Mouse (Mus musculus): ENCODE results near the gene Col5a3. TPM values are rescaled to one million over a fixed set of nuclear protein-coding genes. Genes with fewer than 3 reads are reported as not detected.

The Col5a3 gene
- polyA plus RNA-seq, 1 experiment from 2014 or later, result not detected

DNA sequence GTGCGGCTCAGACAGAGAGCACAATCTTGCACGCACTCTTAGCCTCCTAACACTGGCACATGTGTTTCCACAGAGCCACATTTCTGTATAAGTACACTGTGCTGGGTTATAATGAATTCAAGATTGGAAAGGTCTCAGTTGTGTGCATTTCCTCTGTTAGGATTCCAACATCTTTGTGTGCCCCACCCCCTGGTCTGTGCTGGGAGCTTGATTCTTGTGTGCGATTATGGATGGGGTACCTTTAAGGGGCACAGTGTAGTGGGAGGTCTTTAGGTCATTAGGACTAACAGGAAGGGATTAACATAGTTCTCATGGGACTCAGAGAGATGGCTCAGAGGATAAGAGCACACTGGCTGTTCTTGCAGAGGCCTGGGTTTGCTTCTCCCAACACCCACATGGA is 24.5 kb downstream of the Col5a3 start:
- Histone ChIP-seq H3K27me3 (ENCODE audit: control insufficient read depth, insufficient read depth, low read length) (no peaks in the 10 kb centered on the region; the same call in 1 of the 2 replicates), H3K4me2 (no peak overlapping the region), H3K27ac (ENCODE audit: low read depth, low read length) (no peak overlapping the region), H3K9me3 (replicated peaks; ENCODE audit: control insufficient read depth, low read length) (no peaks in the 10 kb centered on the region), H3K4me1 (ENCODE audit: control insufficient read depth, insufficient read depth, low read length) (no peaks in the 10 kb centered on the region), H3K9ac (ENCODE audit: low read depth, low read length) (no peak overlapping the region), H3K36me3 (ENCODE audit: control insufficient read depth, insufficient read depth, low read length) (no peaks in the 10 kb centered on the region), H3K4me3 (ENCODE audit: low read depth, low read length) (no peak overlapping the region)
- ATAC-seq (replicated peaks; ENCODE audit: insufficient number of reproducible peaks, low FRiP score, low TSS enrichment), result no peak
- WGBS (ENCODE audit: insufficient replicate concordance), result 79% methylated on average over 3 of the region's 3 CpGs

DNA sequence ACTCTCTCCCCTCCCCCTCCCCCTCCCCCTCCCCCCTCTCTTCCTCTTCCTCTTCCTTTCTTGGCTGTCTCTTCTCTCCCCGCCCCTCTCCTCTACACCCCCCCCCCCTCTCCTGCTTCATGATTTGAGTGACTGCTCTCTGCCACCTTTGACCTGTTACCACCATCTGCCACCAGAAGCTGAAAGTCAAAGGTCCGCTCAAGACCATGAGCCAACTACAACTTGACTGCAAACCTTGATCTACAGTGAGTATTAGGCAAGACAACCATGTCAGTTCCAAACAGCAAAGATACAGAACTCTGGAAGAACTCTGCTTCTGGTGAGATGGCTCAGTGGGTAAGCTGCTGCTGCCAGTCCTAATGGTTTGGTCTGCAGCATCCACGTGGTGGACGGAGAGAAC is 25.2 kb downstream of the Col5a3 start:
- Histone ChIP-seq H3K4me1 (ENCODE audit: control insufficient read depth, insufficient read depth, low read length) (no peaks in the 10 kb centered on the region), H3K4me3 (ENCODE audit: low read depth, low read length) (no peak overlapping the region), H3K9me3 (replicated peaks; ENCODE audit: control insufficient read depth, low read length) (no peaks in the 10 kb centered on the region), H3K9ac (ENCODE audit: low read depth, low read length) (no peak overlapping the region), H3K27ac (ENCODE audit: low read depth, low read length) (no peak overlapping the region), H3K27me3 (ENCODE audit: control insufficient read depth, insufficient read depth, low read length) (no peaks in the 10 kb centered on the region; the same call in 1 of the 2 replicates), H3K4me2 (no peak overlapping the region), H3K36me3 (ENCODE audit: control insufficient read depth, insufficient read depth, low read length) (no peaks in the 10 kb centered on the region)
- ATAC-seq (replicated peaks; ENCODE audit: insufficient number of reproducible peaks, low FRiP score, low TSS enrichment), result no peak
- 70% methylated on average over 3 of the region's 4 CpGs for WGBS (ENCODE audit: insufficient replicate concordance)

GRCm38 (mm10) chr9:20787992-20788391 is 26.9 kb downstream of the Col5a3 start:
- no peak overlapping the region for H3K4me3 ChIP-seq (ENCODE audit: low read depth, low read length)
- H3K4me2 ChIP-seq, result no peak overlapping the region
- H3K9ac ChIP-seq (ENCODE audit: low read depth, low read length), result no peak overlapping the region
- no peaks in the 10 kb centered on the region for H3K4me1 ChIP-seq (ENCODE audit: control insufficient read depth, insufficient read depth, low read length)
- no peak for ATAC-seq (replicated peaks; ENCODE audit: insufficient number of reproducible peaks, low FRiP score, low TSS enrichment)
- no peaks in the 10 kb centered on the region for H3K27me3 ChIP-seq (ENCODE audit: control insufficient read depth, insufficient read depth, low read length)
- no peaks in the 10 kb centered on the region for H3K36me3 ChIP-seq (ENCODE audit: control insufficient read depth, insufficient read depth, low read length)
- H3K9me3 ChIP-seq (replicated peaks; ENCODE audit: control insufficient read depth, low read length), result no peaks in the 10 kb centered on the region
- H3K27ac ChIP-seq (ENCODE audit: low read depth, low read length), result no peak overlapping the region
- 70% methylated on average over 8 of the region's 8 CpGs for WGBS (ENCODE audit: insufficient replicate concordance)

GRCm38 (mm10) chr9:20785055-20785454 is 29.8 kb downstream of the Col5a3 start:
- whole genome bisulfite sequencing (ENCODE audit: insufficient replicate concordance), result 53% methylated on average over 6 of the region's 6 CpGs
- Histone ChIP-seq H3K27ac (ENCODE audit: low read depth, low read length) (no peak overlapping the region), H3K9ac (ENCODE audit: low read depth, low read length) (no peak overlapping the region), H3K9me3 (replicated peaks; ENCODE audit: control insufficient read depth, low read length) (no peaks in the 10 kb centered on the region; the same call in 1 of the 2 replicates), H3K4me1 (ENCODE audit: control insufficient read depth, insufficient read depth, low read length) (no peaks in the 10 kb centered on the region), H3K36me3 (ENCODE audit: control insufficient read depth, insufficient read depth, low read length) (no peaks in the 10 kb centered on the region), H3K27me3 (ENCODE audit: control insufficient read depth, insufficient read depth, low read length) (no peaks in the 10 kb centered on the region), H3K4me3 (ENCODE audit: low read depth, low read length) (no peak overlapping the region), H3K4me2 (no peak overlapping the region)
- ATAC-seq (replicated peaks; ENCODE audit: insufficient number of reproducible peaks, low FRiP score, low TSS enrichment), result no peak

DNA sequence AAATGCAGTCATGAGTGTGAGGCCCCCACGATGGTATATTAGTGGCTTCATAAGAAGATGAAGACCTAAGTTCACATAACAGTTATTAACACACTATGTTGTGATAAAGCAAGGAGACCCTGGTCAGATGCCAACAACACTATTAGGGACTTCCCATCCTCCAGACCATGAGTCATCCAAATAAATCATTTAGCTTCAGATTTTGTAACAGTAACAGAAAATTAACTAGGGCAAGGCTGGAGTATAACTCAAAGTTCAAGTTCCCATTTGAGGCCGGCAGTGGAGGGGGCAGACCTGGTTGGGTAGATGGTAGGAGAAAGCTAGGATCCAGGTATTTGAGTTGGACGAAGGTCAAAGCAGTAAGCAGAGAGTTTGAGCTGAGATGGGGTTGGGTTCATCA is 33.6 kb downstream of the Col5a3 start:
- no peaks in the 10 kb centered on the region for H3K4me1 ChIP-seq (ENCODE audit: control insufficient read depth, insufficient read depth, low read length)
- no peak overlapping the region for H3K27ac ChIP-seq (ENCODE audit: low read depth, low read length)
- H3K4me2 ChIP-seq, result no peak overlapping the region
- no peaks in the 10 kb centered on the region for H3K36me3 ChIP-seq (ENCODE audit: control insufficient read depth, insufficient read depth, low read length)
- no peak for ATAC-seq (replicated peaks; ENCODE audit: insufficient number of reproducible peaks, low FRiP score, low TSS enrichment)
- no peak overlapping the region for H3K9ac ChIP-seq (ENCODE audit: low read depth, low read length)
- H3K27me3 ChIP-seq (ENCODE audit: control insufficient read depth, insufficient read depth, low read length), result no peaks in the 10 kb centered on the region
- WGBS (ENCODE audit: insufficient replicate concordance), result 78% methylated on average over 3 of the region's 3 CpGs
- H3K9me3 ChIP-seq (replicated peaks; ENCODE audit: control insufficient read depth, low read length), result no peaks in the 10 kb centered on the region; the same call in 1 of the 2 replicates
- H3K4me3 ChIP-seq (ENCODE audit: low read depth, low read length), result no peak overlapping the region

DNA sequence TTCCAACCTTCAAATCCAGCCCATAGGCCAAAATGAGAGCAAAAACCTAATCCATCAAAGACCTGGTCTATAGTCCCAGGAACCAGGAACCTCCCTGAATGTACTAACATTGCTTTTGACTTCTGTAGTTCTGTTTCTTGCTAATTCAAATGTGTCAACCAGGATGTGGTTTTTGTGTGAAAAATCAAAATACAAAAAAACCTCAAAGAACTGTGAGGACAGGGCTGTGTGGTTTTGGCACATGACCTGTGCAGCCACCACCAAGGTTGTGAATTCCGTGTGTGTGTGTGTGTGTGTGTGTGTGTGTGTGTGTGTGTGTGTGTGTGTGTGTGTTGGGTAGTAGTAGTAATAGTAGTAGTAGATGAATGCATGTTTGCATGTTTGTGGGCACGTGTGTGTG is 49.6 kb downstream of the Col5a3 start:
- Histone ChIP-seq H3K4me1 (ENCODE audit: control insufficient read depth, insufficient read depth, low read length) (no peaks in the 10 kb centered on the region), H3K36me3 (ENCODE audit: control insufficient read depth, insufficient read depth, low read length) (no peaks in the 10 kb centered on the region), H3K27me3 (ENCODE audit: control insufficient read depth, insufficient read depth, low read length) (no peaks in the 10 kb centered on the region; the same call in 1 of the 2 replicates), H3K9me3 (replicated peaks; ENCODE audit: control insufficient read depth, low read length) (no peaks in the 10 kb centered on the region), H3K9ac (ENCODE audit: low read depth, low read length) (no peak overlapping the region), H3K27ac (ENCODE audit: low read depth, low read length) (no peak overlapping the region), H3K4me2 (no peak overlapping the region), H3K4me3 (ENCODE audit: low read depth, low read length) (no peak overlapping the region)
- 70% methylated on average over 2 of the region's 2 CpGs for WGBS (ENCODE audit: insufficient replicate concordance)
- ATAC-seq (replicated peaks; ENCODE audit: insufficient number of reproducible peaks, low FRiP score, low TSS enrichment), result no peak

GRCm38 (mm10) chr9:20763099-20763498 is 51.8 kb downstream of the Col5a3 start:
- Histone ChIP-seq H3K4me2 (no peak overlapping the region), H3K27me3 (ENCODE audit: control insufficient read depth, insufficient read depth, low read length) (no peaks in the 10 kb centered on the region; the same call in 1 of the 2 replicates), H3K36me3 (ENCODE audit: control insufficient read depth, insufficient read depth, low read length) (no peaks in the 10 kb centered on the region), H3K27ac (ENCODE audit: low read depth, low read length) (no peak overlapping the region), H3K4me1 (ENCODE audit: control insufficient read depth, insufficient read depth, low read length) (no peaks in the 10 kb centered on the region), H3K9ac (ENCODE audit: low read depth, low read length) (no peak overlapping the region), H3K9me3 (replicated peaks; ENCODE audit: control insufficient read depth, low read length) (no peaks in the 10 kb centered on the region), H3K4me3 (ENCODE audit: low read depth, low read length) (no peak overlapping the region)
- no peak for ATAC-seq (replicated peaks; ENCODE audit: insufficient number of reproducible peaks, low FRiP score, low TSS enrichment)
- WGBS (ENCODE audit: insufficient replicate concordance), result 79% methylated on average over 1 of the region's 1 CpGs

DNA sequence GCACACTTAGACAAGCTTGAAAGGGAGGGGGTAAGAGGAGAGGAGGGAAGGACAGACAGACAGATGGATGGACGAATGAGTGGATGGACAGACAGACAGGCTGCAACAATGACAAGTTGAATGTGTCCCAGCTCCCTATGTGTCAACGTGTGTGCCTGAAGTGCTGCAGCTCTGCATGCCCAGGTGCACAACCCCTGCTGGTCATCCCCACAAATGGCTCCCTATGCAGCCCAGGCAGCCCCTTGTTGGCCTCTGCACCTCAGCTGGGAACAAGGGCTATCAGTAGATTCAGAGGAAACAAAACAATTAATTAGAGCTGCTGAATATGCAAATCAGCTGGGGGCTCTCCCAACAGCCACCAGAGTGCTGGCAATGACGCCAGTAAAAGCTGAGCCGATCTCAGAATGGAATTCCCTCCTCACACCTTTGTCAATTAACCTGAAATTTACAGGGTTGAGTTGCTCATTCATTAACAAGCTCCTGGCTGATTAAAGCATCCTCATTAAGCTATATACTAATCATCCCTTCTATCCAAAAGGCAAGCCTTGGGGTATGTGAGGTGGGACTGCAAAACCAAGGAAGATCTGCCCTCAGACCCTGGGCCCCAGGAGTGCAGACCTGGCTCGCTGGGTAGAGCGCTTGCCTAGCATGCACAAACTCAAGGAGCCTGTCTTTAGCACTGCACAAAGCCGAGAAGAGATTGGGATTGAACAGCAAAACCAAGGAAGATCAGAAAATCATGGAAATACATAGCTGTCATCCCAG is 52.5 kb downstream of the Col5a3 start:
- ATAC-seq (replicated peaks; ENCODE audit: insufficient number of reproducible peaks, low FRiP score, low TSS enrichment), result no peak
- H3K9ac ChIP-seq (ENCODE audit: low read depth, low read length), result no peak overlapping the region
- no peak overlapping the region for H3K27ac ChIP-seq (ENCODE audit: low read depth, low read length)
- H3K4me2 ChIP-seq, result no peak overlapping the region
- H3K36me3 ChIP-seq (ENCODE audit: control insufficient read depth, insufficient read depth, low read length), result no peaks in the 10 kb centered on the region
- H3K27me3 ChIP-seq (ENCODE audit: control insufficient read depth, insufficient read depth, low read length), result no peaks in the 10 kb centered on the region; the same call in 1 of the 2 replicates
- no peaks in the 10 kb centered on the region for H3K9me3 ChIP-seq (replicated peaks; ENCODE audit: control insufficient read depth, low read length)
- no peaks in the 10 kb centered on the region for H3K4me1 ChIP-seq (ENCODE audit: control insufficient read depth, insufficient read depth, low read length)
- WGBS (ENCODE audit: insufficient replicate concordance), result 42% methylated on average over 7 of the region's 7 CpGs
- no peak overlapping the region for H3K4me3 ChIP-seq (ENCODE audit: low read depth, low read length)

DNA sequence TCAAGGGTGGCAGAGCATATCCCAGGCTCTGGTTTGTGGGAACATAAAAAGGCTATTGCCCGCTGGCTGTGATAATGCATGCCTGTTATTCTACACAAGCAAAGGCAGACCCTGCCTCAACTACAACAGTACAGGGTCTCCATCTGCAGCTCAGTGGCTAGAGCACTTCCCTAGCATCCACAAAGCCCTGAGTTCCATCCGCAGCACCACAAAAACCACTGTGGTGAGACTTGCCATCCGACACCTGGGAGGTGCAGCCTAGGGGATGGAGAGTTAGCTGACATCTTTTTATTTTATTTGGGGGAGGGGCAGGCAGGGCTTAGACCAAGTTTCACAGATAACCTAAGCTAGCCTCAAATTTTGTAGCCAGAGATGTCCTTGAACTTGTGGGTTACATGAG is 53.5 kb downstream of the Col5a3 start:
- H3K27ac ChIP-seq (ENCODE audit: low read depth, low read length), result no peak overlapping the region
- no peak overlapping the region for H3K9ac ChIP-seq (ENCODE audit: low read depth, low read length)
- H3K27me3 ChIP-seq (ENCODE audit: control insufficient read depth, insufficient read depth, low read length), result no peaks in the 10 kb centered on the region; the same call in 1 of the 2 replicates
- 66% methylated on average over 3 of the region's 3 CpGs for WGBS (ENCODE audit: insufficient replicate concordance)
- H3K4me3 ChIP-seq (ENCODE audit: low read depth, low read length), result no peak overlapping the region
- H3K9me3 ChIP-seq (replicated peaks; ENCODE audit: control insufficient read depth, low read length), result no peaks in the 10 kb centered on the region
- no peak overlapping the region for H3K4me2 ChIP-seq
- H3K4me1 ChIP-seq (ENCODE audit: control insufficient read depth, insufficient read depth, low read length), result no peaks in the 10 kb centered on the region
- no peak for ATAC-seq (replicated peaks; ENCODE audit: insufficient number of reproducible peaks, low FRiP score, low TSS enrichment)
- H3K36me3 ChIP-seq (ENCODE audit: control insufficient read depth, insufficient read depth, low read length), result no peaks in the 10 kb centered on the region

Data from heart, embryonic 11.5 days (tissue).